Mouse (Mus musculus): ENCODE measurements at regions not wholly inside any gene's neighbourhood (a gene's known extent, or its start where the extent isn't known, plus 50 kb on each side); places are given as distances from the start of the nearest gene placed in this dataset.

GRCm38 (mm10) chr9:61077181-61077580 is 282.8 kb downstream of the Uaca start:
- TF ChIP-seq CTCF (IDR thresholded peaks at IDR 0.05; ENCODE audit: borderline replicate concordance, insufficient read depth, low read depth, low read length) = no peak
- no peak for TF ChIP-seq POLR2A (IDR thresholded peaks at IDR 0.05; ENCODE audit: borderline replicate concordance, insufficient read depth, low read length)

All from cerebellum, adult 2 months (tissue).